ENCODE assay signal across 8 mouse cellular contexts in genomic region chr6:39543769-39544420, GRCm38 (mm10). TPM values are rescaled to one million over a fixed set of nuclear protein-coding genes. Genes with fewer than 3 reads are reported as not detected.
DNase-seq lines count a peak whose midpoint lies in the region; ATAC-seq lines count a peak whose summit lies in the region.

No protein-coding gene starts in this region.

- no peaks in the 10 kb centered on the region for H3K36me3 ChIP-seq in heart, embryonic 13.5 days
- H3K36me3 ChIP-seq in forebrain, embryonic 11.5 days (ENCODE audit: control insufficient read depth, insufficient read depth, low read length): no peaks in the 10 kb centered on the region; the same call in 1 of the 2 replicates
- no peaks in the 10 kb centered on the region for H3K36me3 ChIP-seq in kidney, embryonic 16.5 days (ENCODE audit: insufficient read depth, low read length)
- no peaks in the 10 kb centered on the region for H3K36me3 ChIP-seq in midbrain, embryonic 15.5 days (replicated peaks)

- peak overlapping the region; percentile 69 for H3K9ac ChIP-seq in heart, embryonic 13.5 days
- H3K9ac ChIP-seq in forebrain, embryonic 11.5 days (ENCODE audit: low read length): peak overlapping the region; percentile 45; the same call in 1 of the 2 replicates
- H3K9ac ChIP-seq in kidney, embryonic 16.5 days (replicated peaks; ENCODE audit: low read length): peak overlapping the region; percentile 54
- H3K9ac ChIP-seq in midbrain, embryonic 15.5 days: no peak overlapping the region

- ATAC-seq in heart, embryonic 13.5 days (ENCODE audit: extremely low read depth, insufficient number of reproducible peaks, low FRiP score, low TSS enrichment): no peak
- 0 out of 2 replicates have a peak, but pooled peaks have one; percentile 25 for ATAC-seq in forebrain, embryonic 11.5 days (replicated peaks; ENCODE audit: low FRiP score)
- no peak for ATAC-seq in kidney, embryonic 16.5 days (ENCODE audit: low FRiP score, low TSS enrichment)
- ATAC-seq in midbrain, embryonic 15.5 days (replicated peaks): no peak

- peak overlapping the region; percentile 92 for H3K27ac ChIP-seq in heart, embryonic 13.5 days (replicated peaks)
- peak overlapping the region; percentile 78 for H3K27ac ChIP-seq in forebrain, embryonic 11.5 days (ENCODE audit: low read depth, low read length)
- peak overlapping the region; percentile 95 for H3K27ac ChIP-seq in kidney, embryonic 16.5 days (ENCODE audit: low read length)
- H3K27ac ChIP-seq in midbrain, embryonic 15.5 days: peak overlapping the region; percentile 71

- DNase-seq in heart, adult 8-10 months (ENCODE audit: low spot score): no peak
- no peak for DNase-seq in forebrain, embryonic 11.5 days (ENCODE audit: low spot score)
- no peak for DNase-seq in adrenal gland, postnatal 4 days (ENCODE audit: low spot score in 2 of 2)
- no peak for DNase-seq in left cerebral cortex, postnatal 36 days (ENCODE audit: low spot score in 2 of 2)
- DNase-seq in spleen, adult 18-20 months: no peak

- no peaks in the 10 kb centered on the region for H3K27me3 ChIP-seq in heart, embryonic 13.5 days (replicated peaks)
- H3K27me3 ChIP-seq in forebrain, embryonic 11.5 days (ENCODE audit: control insufficient read depth, insufficient read depth, low read length): no peaks in the 10 kb centered on the region
- H3K27me3 ChIP-seq in kidney, embryonic 16.5 days (ENCODE audit: insufficient read depth, low read length): no peaks in the 10 kb centered on the region
- H3K27me3 ChIP-seq in midbrain, embryonic 15.5 days (replicated peaks): no peaks in the 10 kb centered on the region

- H3K4me3 ChIP-seq in heart, embryonic 13.5 days: no peak overlapping the region
- H3K4me3 ChIP-seq in forebrain, embryonic 11.5 days (ENCODE audit: low read depth, low read length): no peak overlapping the region
- no peak overlapping the region for H3K4me3 ChIP-seq in kidney, embryonic 16.5 days (ENCODE audit: low read length)
- no peak overlapping the region for H3K4me3 ChIP-seq in midbrain, embryonic 15.5 days

- H3K4me2 ChIP-seq in heart, embryonic 13.5 days: peak overlapping the region; percentile 42; the same call in 1 of the 2 replicates
- no peak overlapping the region for H3K4me2 ChIP-seq in forebrain, embryonic 11.5 days (ENCODE audit: low read depth, low read length, severe bottlenecking)
- no peak overlapping the region for H3K4me2 ChIP-seq in kidney, embryonic 16.5 days (replicated peaks; ENCODE audit: low read depth, low read length)
- H3K4me2 ChIP-seq in midbrain, embryonic 15.5 days: no peak overlapping the region

- H3K9me3 ChIP-seq in heart, embryonic 13.5 days: no peaks in the 10 kb centered on the region
- no peaks in the 10 kb centered on the region for H3K9me3 ChIP-seq in forebrain, embryonic 11.5 days (ENCODE audit: control insufficient read depth, low read length)
- no peaks in the 10 kb centered on the region for H3K9me3 ChIP-seq in kidney, embryonic 16.5 days (ENCODE audit: low read length)
- no peaks in the 10 kb centered on the region for H3K9me3 ChIP-seq in midbrain, embryonic 15.5 days

- intact Hi-C loops in left cerebral cortex, postnatal 36 days (cut with DNase I): no loop called here

- WGBS in heart, embryonic 13.5 days: 53% methylated on average over 15 of the region's 15 CpGs
- whole genome bisulfite sequencing in forebrain, embryonic 11.5 days: 26% methylated on average over 15 of the region's 15 CpGs
- WGBS in kidney, embryonic 16.5 days: 30% methylated on average over 15 of the region's 15 CpGs
- WGBS in midbrain, embryonic 15.5 days: 22% methylated on average over 15 of the region's 15 CpGs

- peaks cover 68% of the 10 kb centered on the region for H3K4me1 ChIP-seq in heart, embryonic 13.5 days
- peaks cover 38% of the 10 kb centered on the region for H3K4me1 ChIP-seq in forebrain, embryonic 11.5 days (replicated peaks; ENCODE audit: control insufficient read depth, insufficient read depth, low read length)
- H3K4me1 ChIP-seq in kidney, embryonic 16.5 days (ENCODE audit: insufficient read depth, low read length): peaks cover 81% of the 10 kb centered on the region
- peaks cover 54% of the 10 kb centered on the region for H3K4me1 ChIP-seq in midbrain, embryonic 15.5 days

RNA-seq across cellular contexts. Expression of gene Dennd2a, which starts 13.8 kb away (rescaled TPM):
- 15.9 and 17.4 TPM in 2 replicates for polyA plus RNA-seq in heart, embryonic 13.5 days (2015; fragmentation: Nextera tagmentation; extraction: Ambion mirVana)
- total RNA-seq in heart, adult 8-10 months (2022): 1 to 10 TPM; 4.6 to 6.4 (median 5.7) TPM
- 42.0 and 42.5 TPM in 2 replicates for polyA plus RNA-seq in forebrain, embryonic 11.5 days (2014; fragmentation: Nextera tagmentation; extraction: Ambion mirVana)
- polyA plus RNA-seq in kidney, embryonic 16.5 days (2015; fragmentation: Nextera tagmentation; extraction: Ambion mirVana): 20.6 and 20.9 TPM in 2 replicates
- 21.0 and 21.2 TPM in 2 replicates for polyA plus RNA-seq in midbrain, embryonic 15.5 days (2015; fragmentation: Nextera tagmentation; extraction: Ambion mirVana)
- total RNA-seq in adrenal gland, postnatal 4 days (2021): 10 to 100 TPM; 33.5 TPM
- 10 to 100 TPM; 20.5 to 23.7 TPM for total RNA-seq in left cerebral cortex, postnatal 36 days (2021)

RNA-seq across cellular contexts. Expression of gene Adck2, which starts 29.8 kb away (rescaled TPM):
- polyA plus RNA-seq in heart, embryonic 13.5 days (2015; fragmentation: Nextera tagmentation; extraction: Ambion mirVana): 12.6 and 14.6 TPM in 2 replicates
- 10 to 100 TPM in 3 of 4 experiments, 1 to 10 TPM in 1; 9.4 to 15.7 (median 13.7) TPM for total RNA-seq in heart, adult 8-10 months (2022)
- polyA plus RNA-seq in forebrain, embryonic 11.5 days (2014; fragmentation: Nextera tagmentation; extraction: Ambion mirVana): 23.2 and 26.6 TPM in 2 replicates
- polyA plus RNA-seq in kidney, embryonic 16.5 days (2015; fragmentation: Nextera tagmentation; extraction: Ambion mirVana): 31.7 and 32.8 TPM in 2 replicates
- polyA plus RNA-seq in midbrain, embryonic 15.5 days (2015; fragmentation: Nextera tagmentation; extraction: Ambion mirVana): 46.3 and 53.6 TPM in 2 replicates
- 10 to 100 TPM; 31.4 to 32.8 TPM for total RNA-seq in adrenal gland, postnatal 4 days (2021)
- 10 to 100 TPM; 28.5 to 31.7 TPM for total RNA-seq in left cerebral cortex, postnatal 36 days (2021)

RNA-seq across cellular contexts. Expression of gene Gm42420, which starts 41.7 kb away (rescaled TPM):
- polyA plus RNA-seq in heart, embryonic 13.5 days (2015; fragmentation: Nextera tagmentation; extraction: Ambion mirVana): 1.1 and 1.8 TPM in 2 replicates
- total RNA-seq in heart, adult 8-10 months (2022): not detected
- polyA plus RNA-seq in forebrain, embryonic 11.5 days (2014; fragmentation: Nextera tagmentation; extraction: Ambion mirVana): 4.7 TPM in 1 of 2 replicates, not detected in the other
- 3.8 TPM in 1 of 2 replicates, not detected in the other for polyA plus RNA-seq in kidney, embryonic 16.5 days (2015; fragmentation: Nextera tagmentation; extraction: Ambion mirVana)
- 0.88 and 2.6 TPM in 2 replicates for polyA plus RNA-seq in midbrain, embryonic 15.5 days (2015; fragmentation: Nextera tagmentation; extraction: Ambion mirVana)
- total RNA-seq in adrenal gland, postnatal 4 days (2021): 1 to 10 TPM in 1 of 2 experiments, not detected in 1; 2.4 TPM
- total RNA-seq in left cerebral cortex, postnatal 36 days (2021): 1 to 10 TPM in 1 of 2 experiments, not detected in 1; 1.3 TPM

RNA-seq across cellular contexts. Expression of gene Ndufb2, which starts 48.5 kb away (rescaled TPM):
- 599 and 674 TPM in 2 replicates for polyA plus RNA-seq in heart, embryonic 13.5 days (2015; fragmentation: Nextera tagmentation; extraction: Ambion mirVana)
- 100 to 1,000 TPM; 683 to 751 (median 738) TPM for total RNA-seq in heart, adult 8-10 months (2022)
- polyA plus RNA-seq in forebrain, embryonic 11.5 days (2014; fragmentation: Nextera tagmentation; extraction: Ambion mirVana): 217 and 222 TPM in 2 replicates
- polyA plus RNA-seq in kidney, embryonic 16.5 days (2015; fragmentation: Nextera tagmentation; extraction: Ambion mirVana): 326 and 331 TPM in 2 replicates
- 389 and 418 TPM in 2 replicates for polyA plus RNA-seq in midbrain, embryonic 15.5 days (2015; fragmentation: Nextera tagmentation; extraction: Ambion mirVana)
- 100 to 1,000 TPM; 140 to 145 TPM for total RNA-seq in adrenal gland, postnatal 4 days (2021)
- total RNA-seq in left cerebral cortex, postnatal 36 days (2021): 100 to 1,000 TPM; 174 to 188 TPM
